Mouse (Mus musculus) layer of hippocampus, adult 9-10 months (tissue): ENCODE results near the gene Mrpl55.

Source experiments
- DNase-seq: peaks from one replicate; pipeline ENCODE4 v3.0.0; 2022; ENCODE audit warnings: low spot score

Mrpl55 gene

DNA sequence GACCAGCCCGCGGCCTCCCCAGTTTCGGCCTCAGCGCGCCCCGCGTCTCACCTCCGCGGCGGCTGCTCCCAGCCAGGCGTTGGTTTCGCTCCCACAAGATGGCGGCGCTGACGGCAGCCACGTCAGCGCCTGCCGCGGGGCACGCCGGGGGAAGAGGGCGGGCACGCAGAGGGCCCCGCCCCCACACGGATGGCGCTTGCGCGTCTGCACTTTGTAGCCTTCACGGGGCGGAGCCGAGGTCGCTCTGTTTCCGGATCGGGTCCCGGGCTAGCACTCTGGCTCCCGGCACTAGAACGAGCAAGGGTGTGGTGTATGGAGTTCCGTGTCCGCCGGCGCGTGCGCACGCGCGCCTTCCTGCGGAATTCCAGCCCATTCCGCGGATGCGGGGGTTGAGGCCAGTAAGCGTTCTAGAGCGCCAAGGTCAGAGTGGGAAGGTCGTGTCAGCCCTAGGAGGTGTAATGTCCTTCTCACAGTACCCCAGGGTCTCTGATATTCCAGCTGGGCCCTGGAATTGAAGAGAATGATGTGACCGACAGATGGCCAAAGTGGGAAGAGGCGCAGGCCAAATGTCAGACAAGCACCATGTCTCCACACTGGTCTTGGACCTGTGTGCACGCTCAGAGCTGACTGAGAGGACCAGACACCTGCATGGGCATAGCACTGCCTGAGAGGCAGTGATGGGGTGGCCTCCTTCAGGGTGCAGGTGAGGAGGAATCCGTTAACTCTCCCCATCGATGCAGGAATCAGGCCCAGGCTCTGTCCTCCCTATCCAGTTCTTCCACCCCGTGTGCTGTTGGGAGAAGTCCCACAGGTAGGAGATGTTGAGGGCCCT, 26.1 kb downstream of the Mrpl55 start, which contains the start of gene Arf1:
TSS of gene Arf1 (minus strand) at position 149 of the 832 bp plus-strand sequence.
- peak; percentile 81 for DNase-seq

DNA sequence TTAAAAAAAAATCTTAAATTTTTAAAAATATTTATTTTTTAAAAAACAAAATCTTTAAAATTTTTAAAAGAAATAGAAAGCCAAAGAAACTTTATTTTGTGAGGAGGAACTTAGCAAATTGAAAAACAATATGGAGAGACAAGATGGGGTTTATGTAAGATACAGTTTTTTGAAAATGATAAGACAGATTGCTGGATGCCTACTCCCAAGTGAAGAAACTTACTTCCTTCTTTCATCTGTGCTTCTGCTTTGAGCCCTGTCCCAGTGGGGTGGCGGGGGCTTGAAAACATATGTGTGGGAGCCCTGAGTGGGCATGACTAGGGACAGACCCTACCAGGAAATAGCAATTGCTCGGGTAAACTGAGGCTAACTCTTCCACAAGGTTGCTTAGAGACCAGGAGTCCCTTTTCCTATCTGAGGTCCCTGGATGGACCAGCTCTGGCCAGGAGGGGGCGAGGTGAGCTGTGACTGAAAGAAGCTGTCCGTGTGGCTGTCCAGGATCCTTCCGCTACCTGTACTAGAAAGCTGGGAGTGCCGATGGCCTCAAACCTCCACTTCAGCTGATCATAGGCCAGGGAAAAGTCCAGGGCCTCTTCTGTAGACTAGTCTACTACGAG, 28.0 kb downstream of the Mrpl55 start:
- DNase-seq: no peak

DNA sequence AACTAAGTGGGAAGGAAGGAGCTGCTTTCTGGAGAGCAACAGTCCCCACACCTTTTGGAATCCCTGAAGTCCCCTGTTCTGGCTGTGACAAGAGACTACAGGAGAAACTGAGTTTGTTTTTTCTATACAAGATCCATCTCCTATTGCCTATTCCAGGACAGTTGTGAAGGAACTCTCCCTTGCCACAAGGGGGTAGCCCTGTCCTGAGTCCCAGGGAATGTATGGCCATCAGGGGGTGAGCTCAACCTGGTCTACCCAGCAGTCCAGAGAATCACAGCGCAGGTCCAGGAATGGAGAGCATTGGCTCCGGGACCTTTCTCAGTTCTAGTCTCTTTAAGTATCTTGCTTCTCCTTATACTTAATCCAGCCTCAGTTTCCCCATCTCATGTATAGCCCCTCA, 30.5 kb downstream of the Mrpl55 start:
- DNase-seq: no peak

DNA sequence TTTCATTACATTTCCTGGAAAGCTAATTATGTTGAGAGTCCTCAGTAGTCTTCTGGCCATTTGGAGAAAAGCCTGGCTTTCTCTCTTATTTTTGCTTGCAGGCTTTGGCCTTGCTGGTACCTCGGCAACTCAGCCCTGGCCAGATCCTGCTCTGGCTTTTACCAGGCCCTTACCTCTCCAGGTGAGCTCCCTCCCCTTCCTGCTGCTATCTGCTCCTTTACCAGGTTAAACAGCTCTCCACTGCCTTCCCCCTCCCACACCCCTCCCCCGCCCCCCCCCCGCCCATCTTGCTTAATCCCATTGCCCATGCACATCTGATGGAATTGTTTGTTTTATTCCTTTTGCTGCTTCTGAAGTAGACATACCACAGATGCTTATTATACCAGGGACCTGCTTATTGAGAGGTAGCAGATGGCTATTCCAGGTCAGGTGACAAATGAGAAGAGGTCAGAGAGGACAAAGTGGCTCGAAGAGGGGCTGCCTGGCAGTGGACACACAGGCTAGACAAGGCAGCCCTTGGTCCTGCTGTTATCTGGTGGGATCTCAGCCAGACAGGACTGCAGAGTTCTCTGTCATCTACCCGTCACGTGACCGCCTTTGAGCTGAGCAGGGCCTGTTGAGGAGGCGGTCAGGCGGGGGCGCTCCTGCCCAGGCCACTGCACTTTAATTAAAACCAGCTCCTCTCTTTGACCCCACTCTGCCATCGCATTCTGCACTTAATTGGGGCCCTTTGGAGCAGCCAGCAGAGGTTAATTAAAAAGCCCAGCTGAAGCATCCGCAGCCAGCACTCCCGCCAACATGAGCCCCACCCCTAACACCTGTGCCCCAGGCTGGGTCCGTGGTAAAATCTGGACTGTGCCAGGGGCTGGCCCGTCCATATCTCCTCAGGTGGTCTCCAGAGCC, 36.5 kb downstream of the Mrpl55 start:
- DNase-seq: no peak

DNA sequence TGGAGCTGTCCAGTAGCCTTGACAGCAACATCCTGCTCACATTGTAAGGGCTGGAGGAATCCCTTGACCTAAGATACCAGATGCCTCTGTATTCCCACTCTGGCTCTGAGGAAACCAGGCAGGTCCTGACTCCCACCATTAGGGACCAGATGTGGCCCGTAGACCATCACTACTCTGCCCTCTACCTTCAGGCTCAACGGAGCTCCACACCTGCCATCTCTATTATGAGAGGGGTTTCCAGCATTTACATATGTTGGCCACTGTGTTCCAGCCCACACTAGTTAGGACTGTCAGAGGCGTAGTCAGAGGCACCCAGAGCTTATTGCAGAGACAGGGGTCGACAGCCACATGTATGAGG, 37.1 kb downstream of the Mrpl55 start:
- DNase-seq: no peak

DNA sequence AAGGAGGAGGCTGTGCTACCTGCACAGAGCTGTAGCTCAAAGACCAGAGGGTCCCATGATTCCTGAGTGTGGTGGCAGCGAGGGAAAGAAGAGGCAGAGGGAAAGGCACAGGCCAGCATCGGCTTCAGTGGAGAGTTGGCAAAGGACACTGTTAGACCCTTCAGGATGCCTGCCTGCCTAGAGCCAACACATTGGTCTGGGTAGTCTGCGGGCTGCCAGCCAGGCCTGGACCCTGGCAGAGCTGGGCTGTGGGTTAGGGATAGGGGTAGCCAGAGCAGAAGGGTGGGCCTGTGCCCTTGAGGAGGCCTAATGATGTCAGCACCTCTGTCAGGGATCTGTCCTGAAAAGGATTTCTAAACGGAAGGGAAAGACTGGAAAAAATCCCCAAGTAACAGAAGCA, 37.5 kb downstream of the Mrpl55 start:
- DNase-seq: no peak

DNA sequence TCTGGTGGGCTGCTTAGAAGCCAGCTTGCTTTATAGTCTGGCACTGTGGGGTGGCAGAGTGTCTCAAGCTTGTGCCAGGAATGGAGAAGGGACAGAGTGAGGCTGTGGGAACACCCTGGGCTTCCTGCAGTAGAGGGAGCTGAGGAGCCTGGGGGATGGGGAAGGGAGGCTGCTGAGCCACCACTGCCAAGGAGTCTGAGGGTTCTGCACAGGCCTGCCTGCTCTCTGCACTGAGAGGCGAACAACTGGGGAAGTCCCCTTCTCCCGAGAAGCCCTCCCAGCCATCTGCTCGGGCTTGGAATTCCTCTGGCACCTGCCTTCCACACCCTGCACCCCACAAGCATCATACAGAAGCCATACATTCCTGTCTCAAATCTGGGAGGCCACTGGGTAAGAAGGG, 39.6 kb downstream of the Mrpl55 start:
- no peak for DNase-seq

DNA sequence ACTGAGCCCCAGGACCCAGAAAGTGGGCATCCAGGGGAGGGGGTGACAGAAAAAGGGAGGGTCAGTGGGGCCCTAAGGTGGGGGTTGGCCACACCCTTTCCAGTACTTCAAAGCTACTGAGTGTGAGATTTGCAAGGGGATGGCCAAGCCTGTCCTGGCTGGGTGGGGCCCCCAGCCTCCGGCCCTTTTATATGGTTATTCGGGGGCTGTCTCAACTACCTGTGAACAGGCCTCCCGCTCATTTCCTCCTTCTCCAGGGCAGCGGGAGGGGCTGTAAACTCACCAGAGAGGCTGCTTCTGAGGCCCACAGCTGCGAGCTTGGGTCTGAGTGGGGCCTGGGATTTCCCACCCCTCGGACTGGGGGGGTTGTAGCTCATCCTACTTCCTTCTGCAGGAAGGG, 41.6 kb downstream of the Mrpl55 start:
- no peak for DNase-seq

DNA sequence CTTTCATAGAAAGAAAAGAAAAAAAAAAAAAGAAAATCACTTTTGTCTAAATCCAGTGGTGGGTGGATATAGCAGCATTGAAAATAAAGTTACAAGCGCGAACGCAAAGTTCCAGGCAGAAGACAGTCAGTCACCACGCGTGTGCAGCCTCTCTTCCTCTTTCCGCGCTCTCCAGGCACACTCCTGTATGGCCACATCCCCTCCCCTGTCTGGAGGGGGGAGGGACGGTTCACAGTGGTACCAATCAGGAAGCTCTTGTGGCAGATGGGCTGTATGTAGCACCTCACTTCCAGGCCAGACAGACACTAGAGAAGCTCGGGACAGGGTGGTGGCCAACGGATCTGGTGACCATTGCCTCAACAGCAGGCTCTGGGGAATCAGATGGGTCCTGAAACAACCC, 45.8 kb downstream of the Mrpl55 start:
- DNase-seq: no peak
